Mouse (Mus musculus) intestine, postnatal 0 days (tissue): ENCODE results near the gene Kcnk12. TPM values are rescaled to one million over a fixed set of nuclear protein-coding genes. Genes with fewer than 3 reads are reported as not detected.

Source experiments
- ATAC-seq: fragments of 200-750 bp; cut with Nextera tagmentation; 2 replicates; pipeline ENCODE4 v1.8.0; 2017; ENCODE audit warnings: mild to moderate bottlenecking, moderate TSS enrichment, moderate library complexity
- H3K27ac ChIP-seq: fragments of 300-500 bp; sonication (generic); 2 replicates; pipeline ENCODE4 v1.5.1; 2014; ENCODE audit warnings: mild to moderate bottlenecking, low read depth, low read length, moderate library complexity
- H3K27me3 ChIP-seq: fragments of 300-500 bp; sonication (generic); replicated peaks from 2 replicates; pipeline ENCODE4 v1.6.1; 2014; ENCODE audit warnings: low read length, mixed read lengths; ENCODE audit not compliant: control insufficient read depth, insufficient read depth
- H3K36me3 ChIP-seq: fragments of 300-500 bp; sonication (generic); 2 replicates; pipeline ENCODE4 v1.6.1; 2014; ENCODE audit warnings: mild to moderate bottlenecking, moderate library complexity; ENCODE audit not compliant: control insufficient read depth, insufficient read depth
- H3K4me1 ChIP-seq: fragments of 300-500 bp; sonication (generic); replicated peaks from 2 replicates; pipeline ENCODE4 v1.6.1; 2014; ENCODE audit warnings: antibody characterized with exemption, low read length, mixed read lengths; ENCODE audit not compliant: control insufficient read depth, insufficient read depth
- H3K4me2 ChIP-seq: fragments of 300-500 bp; sonication (generic); replicated peaks from 2 replicates; pipeline ENCODE4 v1.6.1; 2014; ENCODE audit warnings: low read depth, mild to moderate bottlenecking, moderate library complexity
- H3K4me3 ChIP-seq: fragments of 300-500 bp; sonication (generic); 2 replicates; pipeline ENCODE4 v1.5.1; 2014; ENCODE audit warnings: low read depth, low read length
- H3K9ac ChIP-seq: fragments of 300-500 bp; sonication (generic); 2 replicates; pipeline ENCODE4 v1.6.1; 2014; ENCODE audit warnings: mild to moderate bottlenecking, low read depth, low read length
- H3K9me3 ChIP-seq: fragments of 300-500 bp; sonication (generic); 2 replicates; pipeline ENCODE4 v1.6.1; 2016; ENCODE audit warnings: mixed run types; ENCODE audit not compliant: control insufficient read depth
- CTCF ChIP-seq: sonication (generic); IDR thresholded peaks from 2 replicates; pipeline ENCODE4 v1.5.1; 2016; ENCODE audit warnings: low read depth, mild to moderate bottlenecking, control low read depth, antibody characterized with exemption, moderate library complexity
- WGBS: fragments of 180-500 bp; shearing (Covaris S2); extraction: QIAGEN DNeasy Blood & Tissue Kit; methylation state at CpG from one replicate; pipeline ENCODE4 v1.1.7; 2014; 5-methylcytosine and 5-hydroxymethylcytosine counted together
- polyA plus RNA-seq: library from polyadenylated mRNA; unstranded; fragments of >200 nt; fragmentation: Nextera tagmentation; extraction: Ambion mirVana; gene quantifications from 2 replicates; pipeline ENCODE4 v1.2.1, GENCODE M21; 2015

The Kcnk12 gene
- polyA plus RNA-seq, 1 experiment from 2014 or later = not detected

DNA sequence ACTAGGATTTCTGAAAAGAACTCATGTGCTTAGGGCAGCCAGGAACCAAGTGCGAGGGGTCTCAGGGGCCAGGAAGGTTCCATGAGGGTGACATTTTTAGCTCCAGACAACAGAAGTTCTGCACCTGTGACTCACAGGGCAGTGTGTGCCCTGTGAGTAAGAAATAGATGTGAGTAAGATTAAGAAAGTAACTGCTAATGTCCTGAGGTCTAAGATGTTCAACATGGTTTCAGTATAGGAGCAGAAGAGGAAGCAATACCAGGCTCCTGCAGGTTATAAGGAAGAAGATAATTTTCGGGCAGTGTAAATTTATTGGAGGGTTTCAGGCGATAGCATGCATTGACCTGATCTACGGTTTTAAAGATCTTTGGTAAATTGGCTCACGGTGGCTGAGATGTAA, 16.6 kb downstream of the Kcnk12 start:
- no peak for ATAC-seq
- H3K27ac ChIP-seq = no peak overlapping the region
- no peaks in the 10 kb centered on the region for H3K4me1 ChIP-seq
- H3K27me3 ChIP-seq = no peaks in the 10 kb centered on the region
- H3K4me3 ChIP-seq = no peak overlapping the region
- no peaks in the 10 kb centered on the region for H3K36me3 ChIP-seq
- no peak for TF ChIP-seq CTCF
- no peaks in the 10 kb centered on the region for H3K9me3 ChIP-seq
- H3K4me2 ChIP-seq = no peak overlapping the region
- WGBS = 85% methylated on average over 5 of the region's 5 CpGs
- H3K9ac ChIP-seq = no peak overlapping the region

DNA sequence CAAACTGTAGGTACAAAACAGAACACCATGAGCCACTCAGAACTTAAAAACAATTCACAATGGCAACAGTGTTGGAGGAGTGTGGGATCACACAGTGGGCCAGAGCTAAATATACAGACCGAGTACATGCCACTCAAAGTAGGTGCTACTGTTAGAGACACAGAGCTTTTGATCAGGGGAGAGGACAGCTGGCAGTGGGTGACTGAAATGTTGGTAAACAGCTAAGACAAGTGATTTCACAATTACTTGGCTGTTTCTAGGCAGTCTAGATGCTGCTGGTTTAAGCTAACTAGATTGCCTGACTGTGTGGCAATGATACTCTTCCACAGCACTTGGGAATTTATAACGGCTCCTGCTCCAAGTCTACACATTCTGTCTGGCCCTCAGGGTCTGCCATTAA, 17.6 kb downstream of the Kcnk12 start:
- no peak overlapping the region for H3K4me3 ChIP-seq
- H3K27ac ChIP-seq = no peak overlapping the region
- no peak for TF ChIP-seq CTCF
- H3K4me1 ChIP-seq = no peaks in the 10 kb centered on the region
- H3K9me3 ChIP-seq = no peaks in the 10 kb centered on the region
- WGBS = 52% methylated on average over 2 of the region's 2 CpGs
- H3K4me2 ChIP-seq = no peak overlapping the region
- H3K27me3 ChIP-seq = no peaks in the 10 kb centered on the region
- no peak overlapping the region for H3K9ac ChIP-seq
- no peak for ATAC-seq
- no peaks in the 10 kb centered on the region for H3K36me3 ChIP-seq

DNA sequence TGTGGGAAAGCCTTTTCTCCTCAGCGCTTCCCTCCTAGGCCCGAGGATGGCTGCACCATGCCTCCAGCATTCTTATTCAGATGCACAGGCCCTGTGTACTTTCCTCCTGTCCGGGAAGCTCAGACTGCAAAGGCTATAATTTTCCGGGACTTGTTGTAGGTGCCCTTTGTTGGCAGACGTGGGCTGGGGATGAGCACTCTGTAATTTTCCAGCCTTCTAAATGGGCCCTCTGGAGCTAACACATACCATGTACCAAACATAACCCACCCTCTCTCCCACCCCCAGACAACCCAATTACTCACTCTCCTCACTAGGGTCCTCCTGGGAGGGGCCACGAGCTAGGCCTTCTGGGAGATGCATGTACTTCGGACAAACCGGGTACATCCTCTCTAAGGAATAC, 22.8 kb downstream of the Kcnk12 start:
- TF ChIP-seq CTCF = no peak
- Histone ChIP-seq H3K4me2 (no peak overlapping the region), H3K27ac (no peak overlapping the region), H3K4me3 (no peak overlapping the region), H3K36me3 (no peaks in the 10 kb centered on the region), H3K9ac (no peak overlapping the region), H3K27me3 (no peaks in the 10 kb centered on the region), H3K9me3 (no peaks in the 10 kb centered on the region), H3K4me1 (no peaks in the 10 kb centered on the region)
- 88% methylated on average over 8 of the region's 8 CpGs for WGBS
- ATAC-seq = no peak

DNA sequence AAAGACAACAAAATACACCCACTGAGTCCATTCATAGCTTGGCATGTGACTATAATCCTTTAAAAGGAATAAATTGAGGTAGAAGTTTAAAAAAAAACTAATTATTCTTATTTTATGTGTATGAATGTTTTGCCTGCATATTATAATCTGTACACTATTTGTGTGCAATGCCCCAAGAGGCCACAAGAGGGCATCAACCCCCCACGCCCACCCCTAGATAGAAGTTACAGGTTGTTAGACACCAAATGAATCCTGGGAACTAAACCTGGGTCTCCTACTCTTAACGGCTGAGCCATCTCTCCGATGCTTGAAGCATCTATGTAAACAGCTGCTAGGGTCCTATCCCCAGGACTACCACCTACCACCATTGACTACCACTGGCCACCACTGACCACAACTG, 24.6 kb downstream of the Kcnk12 start:
- peak; percentile 59 for TF ChIP-seq CTCF
- H3K4me2 ChIP-seq = no peak overlapping the region
- no peak overlapping the region for H3K27ac ChIP-seq
- no peaks in the 10 kb centered on the region for H3K36me3 ChIP-seq
- 79% methylated on average over 3 of the region's 3 CpGs for WGBS
- ATAC-seq = no peak
- H3K27me3 ChIP-seq = no peaks in the 10 kb centered on the region
- H3K4me1 ChIP-seq = no peaks in the 10 kb centered on the region
- no peak overlapping the region for H3K4me3 ChIP-seq
- H3K9ac ChIP-seq = no peak overlapping the region
- H3K9me3 ChIP-seq = no peaks in the 10 kb centered on the region

DNA sequence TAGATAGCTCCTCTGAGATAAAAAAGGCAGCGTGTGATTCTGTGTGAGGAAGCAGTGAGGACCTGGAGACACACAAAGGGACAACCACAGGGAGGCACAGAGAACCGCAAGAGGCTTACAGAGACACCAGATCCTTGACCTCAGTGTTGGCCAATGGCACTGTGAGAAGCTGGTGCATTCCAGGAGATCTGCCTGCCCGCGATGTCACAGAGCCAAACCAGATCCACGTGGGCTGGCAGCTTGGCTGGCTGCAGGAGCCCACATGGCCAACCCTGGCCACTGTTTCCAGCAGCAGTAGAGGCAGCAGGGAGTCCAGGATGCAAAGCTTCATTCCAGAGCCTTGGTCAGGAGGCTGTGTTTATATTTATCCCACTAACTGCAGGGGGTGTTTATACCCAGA, 27.0 kb downstream of the Kcnk12 start:
- WGBS = 47% methylated on average over 5 of the region's 5 CpGs
- no peak for TF ChIP-seq CTCF

DNA sequence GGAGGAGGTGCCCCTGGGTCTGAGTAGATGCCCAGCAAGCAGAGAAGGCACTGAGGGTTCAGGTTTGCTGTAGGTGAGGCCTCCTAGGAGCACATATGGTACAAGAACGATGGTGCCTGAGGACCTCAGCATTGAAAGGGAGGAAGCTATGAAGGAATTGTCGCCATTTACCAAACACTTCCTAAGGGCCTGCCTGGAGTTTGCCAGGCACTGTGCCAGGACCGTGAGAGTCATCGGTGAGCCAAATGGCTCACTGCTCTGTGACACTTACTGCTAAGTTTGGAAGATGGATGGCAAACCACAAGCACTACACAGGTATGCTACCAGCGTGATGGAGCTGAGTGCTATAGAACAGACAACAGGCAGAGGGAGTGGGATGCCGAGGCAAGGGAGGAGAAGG, 30.9 kb downstream of the Kcnk12 start:
- Histone ChIP-seq H3K36me3 (no peaks in the 10 kb centered on the region), H3K4me3 (no peak overlapping the region), H3K4me1 (no peaks in the 10 kb centered on the region), H3K27me3 (no peaks in the 10 kb centered on the region), H3K27ac (no peak overlapping the region), H3K4me2 (no peak overlapping the region), H3K9ac (no peak overlapping the region), H3K9me3 (no peaks in the 10 kb centered on the region)
- no peak for TF ChIP-seq CTCF
- no peak for ATAC-seq
- 88% methylated on average over 6 of the region's 6 CpGs for WGBS

More for the DNA sequence above, 27.0 kb downstream of the Kcnk12 start:
- Histone ChIP-seq H3K9ac (no peak overlapping the region), H3K4me1 (no peaks in the 10 kb centered on the region), H3K4me3 (no peak overlapping the region), H3K4me2 (no peak overlapping the region), H3K27ac (no peak overlapping the region), H3K9me3 (no peaks in the 10 kb centered on the region), H3K36me3 (no peaks in the 10 kb centered on the region), H3K27me3 (no peaks in the 10 kb centered on the region)
- no peak for ATAC-seq

DNA sequence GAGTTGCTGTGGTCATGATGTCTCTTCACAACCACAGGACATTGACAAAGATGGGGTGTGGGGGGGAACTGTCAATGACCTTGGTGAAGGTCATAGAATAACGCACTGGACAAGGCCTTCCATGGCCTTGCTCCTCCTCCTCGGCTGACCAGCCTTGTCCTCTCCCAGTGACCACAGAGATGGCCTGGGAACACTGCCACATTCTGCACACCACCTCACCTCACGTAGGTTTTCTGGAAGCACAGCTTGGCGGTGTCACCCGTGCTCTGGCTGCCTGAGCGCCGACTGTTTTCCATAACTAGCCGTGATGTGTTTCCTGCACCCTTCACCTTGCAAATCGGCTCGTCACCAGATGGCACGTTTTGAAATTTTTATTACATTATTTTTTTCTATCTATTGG, 32.8 kb downstream of the Kcnk12 start:
- WGBS = 91% methylated on average over 11 of the region's 11 CpGs
- no peak overlapping the region for H3K4me3 ChIP-seq

More for the DNA sequence above, 32.8 kb downstream of the Kcnk12 start:
- no peak overlapping the region for H3K4me2 ChIP-seq
- no peak for TF ChIP-seq CTCF
- ATAC-seq = no peak
- H3K4me1 ChIP-seq = no peaks in the 10 kb centered on the region
- H3K9me3 ChIP-seq = no peaks in the 10 kb centered on the region
- no peaks in the 10 kb centered on the region for H3K27me3 ChIP-seq
- H3K9ac ChIP-seq = no peak overlapping the region
- H3K27ac ChIP-seq = no peak overlapping the region
- no peaks in the 10 kb centered on the region for H3K36me3 ChIP-seq
